Mouse (Mus musculus): ENCODE measurements around the gene Far2.

DNA sequence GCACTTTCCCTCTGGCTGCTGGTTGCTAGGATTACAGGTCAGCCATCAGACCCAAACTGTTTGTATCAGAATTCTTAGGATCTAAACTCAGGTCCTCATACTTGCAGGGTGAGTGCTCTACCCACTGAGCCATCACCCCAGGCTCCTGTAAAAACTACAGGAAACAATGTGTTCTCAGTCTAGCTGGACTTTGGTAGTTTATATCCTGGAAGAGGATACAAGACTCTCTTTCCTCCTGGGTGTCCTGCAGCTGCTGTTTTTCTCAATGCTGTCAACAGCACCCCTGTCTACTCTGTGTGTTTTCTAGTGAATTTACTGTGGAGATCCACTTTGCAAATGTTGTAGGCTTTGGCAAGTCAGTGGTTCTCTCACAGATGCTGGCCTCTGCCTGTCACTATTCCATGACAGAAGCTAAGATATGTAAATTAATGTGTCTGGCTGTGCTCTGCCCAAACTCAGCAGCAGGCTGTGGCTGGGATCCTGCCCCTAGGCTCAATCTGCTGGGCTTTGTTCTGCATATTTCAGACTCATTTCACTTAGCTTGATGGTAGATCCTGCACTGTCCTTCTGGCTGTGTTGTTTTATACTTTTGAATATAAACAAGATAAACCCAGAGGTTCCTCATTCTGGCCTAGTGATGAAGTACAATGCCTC is 27.3 kb downstream of the Far2 start:
- TF ChIP-seq CTCF (IDR thresholded peaks at IDR 0.05; ENCODE audit: low read depth, low read length) (no peak), POLR2A (IDR thresholded peaks at IDR 0.05; ENCODE audit: borderline replicate concordance, low read depth, low read length) (no peak)

All from bone marrow macrophage, adult 2 months (primary cell).